Mouse (Mus musculus) spleen, adult 2 months (tissue): ENCODE results near the gene Chd1l. TPM values are rescaled to one million over a fixed set of nuclear protein-coding genes. Genes with fewer than 3 reads are reported as not detected.

ENCODE experiments used
- DNase-seq, 2 experiments: peaks; one replicate each; pipeline versions ENCODE4 v3.0.0 to v3.0.0-alpha.2; 2012 to 2021; ENCODE audit warnings: low spot score in 2 of 2, low read depth in 1 of 2
- H3K27ac ChIP-seq: fragments of 200-500 bp; 2 replicates; pipeline ENCODE4 v1.5.1; 2012; ENCODE audit warnings: low read length, inconsistent platforms; ENCODE audit not compliant: insufficient read depth
- H3K27me3 ChIP-seq: fragments of 200-500 bp; 2 replicates; pipeline ENCODE4 v1.6.1; 2012; ENCODE audit warnings: mild to moderate bottlenecking, moderate library complexity, low read length, inconsistent platforms; ENCODE audit not compliant: control insufficient read depth, insufficient read depth
- H3K36me3 ChIP-seq: fragments of 200-500 bp; 2 replicates; pipeline ENCODE4 v1.6.1; 2012; ENCODE audit warnings: mild to moderate bottlenecking, low read length, inconsistent platforms; ENCODE audit not compliant: control insufficient read depth, insufficient read depth
- H3K4me1 ChIP-seq: fragments of 200-500 bp; 2 replicates; pipeline ENCODE4 v1.6.1; 2011; ENCODE audit warnings: inconsistent platforms; ENCODE audit not compliant: control insufficient read depth, insufficient read depth, insufficient read length
- H3K4me3 ChIP-seq: fragments of 200-500 bp; 2 replicates; pipeline ENCODE4 v1.5.1; 2011; ENCODE audit warnings: mild to moderate bottlenecking, inconsistent platforms; ENCODE audit not compliant: insufficient read depth, insufficient read length; ENCODE audit errors: extremely low read depth
- CTCF ChIP-seq: fragments of 200-500 bp; IDR thresholded peaks from 2 replicates; pipeline ENCODE4 v1.5.1; 2011; ENCODE audit warnings: mild to moderate bottlenecking, inconsistent platforms; ENCODE audit not compliant: insufficient read depth, insufficient read length, insufficient replicate concordance; ENCODE audit errors: extremely low read depth
- POLR2A ChIP-seq: fragments of 200-500 bp; IDR thresholded peaks from 2 replicates; pipeline ENCODE4 v1.6.1; 2011; ENCODE audit warnings: low read depth, low read length, inconsistent platforms
- WGBS: fragments of 180-500 bp; shearing (Covaris S2); methylation state at CpG from one replicate; pipeline ENCODE4 v1.1.7; 2018; 5-methylcytosine and 5-hydroxymethylcytosine counted together
- polyA plus RNA-seq: library from polyadenylated mRNA; depleted of rRNA; stranded (reverse); fragments of >200 nt; gene quantifications from 2 replicates; pipeline ENCODE4 v1.2.3, GENCODE M21; 2012

Gene Chd1l
- polyA plus RNA-seq, 1 experiment, result 5.2 TPM

GRCm38 (mm10) chr3:97651604-97652003 lies 41.6 kb upstream of the Chd1l start:
- H3K36me3 ChIP-seq, result no peaks in the 10 kb centered on the region
- no peak overlapping the region for H3K27ac ChIP-seq
- H3K4me1 ChIP-seq, result no peaks in the 10 kb centered on the region
- H3K27me3 ChIP-seq, result no peaks in the 10 kb centered on the region
- no peak for DNase-seq
- H3K4me3 ChIP-seq, result no peak overlapping the region
- WGBS, result 90% methylated on average over 10 of the region's 10 CpGs
- TF ChIP-seq POLR2A (no peak), CTCF (no peak)

DNA sequence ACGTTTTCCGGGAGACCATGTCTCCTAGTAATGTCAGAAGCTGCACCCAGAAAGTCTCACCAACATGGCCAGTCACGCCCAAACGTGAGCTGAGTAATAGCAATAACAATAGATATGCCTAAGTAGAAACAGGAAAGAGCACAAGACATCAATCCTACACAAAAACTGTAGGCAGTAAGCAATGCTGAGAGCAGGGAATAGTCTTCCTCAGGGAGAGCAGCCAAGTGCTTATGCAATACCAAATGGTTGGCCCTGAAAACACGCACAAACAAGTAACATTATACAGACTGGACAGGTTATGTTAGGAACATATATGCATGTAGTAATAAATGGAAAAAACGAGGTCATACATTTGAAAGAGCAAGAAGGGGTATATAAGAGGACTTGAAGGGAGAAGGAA lies 39.5 kb upstream of the Chd1l start:
- Histone ChIP-seq H3K27ac (no peak overlapping the region), H3K4me1 (no peaks in the 10 kb centered on the region), H3K4me3 (no peak overlapping the region), H3K27me3 (no peaks in the 10 kb centered on the region), H3K36me3 (no peaks in the 10 kb centered on the region)
- TF ChIP-seq CTCF (no peak), POLR2A (no peak)
- DNase-seq, result no peak
- WGBS, result 88% methylated on average over 6 of the region's 6 CpGs

DNA sequence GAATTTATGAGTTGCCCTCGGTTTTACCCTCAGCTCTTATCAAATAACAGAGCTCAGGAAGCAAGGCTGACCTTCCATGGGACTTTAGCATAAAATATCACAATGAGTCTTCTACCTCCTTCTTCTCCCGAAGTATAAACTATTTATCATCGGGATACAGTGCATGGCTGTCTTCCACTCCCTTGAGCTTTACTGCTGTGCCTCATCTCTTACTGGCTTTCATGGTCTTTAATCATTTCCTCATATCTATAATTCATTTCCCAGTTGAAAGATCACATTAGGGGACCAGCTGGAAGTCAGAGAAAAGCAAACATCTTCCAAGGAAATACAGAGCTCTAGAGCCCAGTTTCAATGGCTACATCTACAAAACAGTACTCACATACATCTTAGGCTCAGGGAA lies 39.0 kb upstream of the Chd1l start:
- DNase-seq, result no peak
- no peaks in the 10 kb centered on the region for H3K36me3 ChIP-seq

GRCm38 (mm10) chr3:97648518-97648917 lies 38.5 kb upstream of the Chd1l start:
- 58% methylated on average over 1 of the region's 1 CpGs for WGBS
- H3K36me3 ChIP-seq, result no peaks in the 10 kb centered on the region
- H3K4me1 ChIP-seq, result no peaks in the 10 kb centered on the region

More for the DNA sequence above, 39.0 kb upstream of the Chd1l start:
- Histone ChIP-seq H3K27ac (no peak overlapping the region), H3K4me1 (no peaks in the 10 kb centered on the region), H3K4me3 (no peak overlapping the region), H3K27me3 (no peaks in the 10 kb centered on the region)
- TF ChIP-seq CTCF (no peak), POLR2A (no peak)
- 80% methylated on average over 3 of the region's 3 CpGs for WGBS

GRCm38 (mm10) chr3:97642001-97642400 lies 32.0 kb upstream of the Chd1l start:
- H3K27ac ChIP-seq, result no peak overlapping the region
- H3K36me3 ChIP-seq, result no peaks in the 10 kb centered on the region
- TF ChIP-seq CTCF (no peak), POLR2A (no peak)
- no peak overlapping the region for H3K4me3 ChIP-seq
- 95% methylated on average over 9 of the region's 9 CpGs for WGBS
- no peak for DNase-seq
- no peaks in the 10 kb centered on the region for H3K27me3 ChIP-seq
- no peaks in the 10 kb centered on the region for H3K4me1 ChIP-seq

More at GRCm38 (mm10) chr3:97648518-97648917, 38.5 kb upstream of the Chd1l start:
- DNase-seq, result no peak
- Histone ChIP-seq H3K27me3 (no peaks in the 10 kb centered on the region), H3K4me3 (no peak overlapping the region), H3K27ac (no peak overlapping the region)
- TF ChIP-seq POLR2A (no peak), CTCF (no peak)

GRCm38 (mm10) chr3:97641396-97641795 lies 31.4 kb upstream of the Chd1l start:
- 96% methylated on average over 4 of the region's 4 CpGs for WGBS
- Histone ChIP-seq H3K27ac (no peak overlapping the region), H3K27me3 (no peaks in the 10 kb centered on the region), H3K4me3 (no peak overlapping the region), H3K36me3 (no peaks in the 10 kb centered on the region; the same call in 1 of the 2 replicates), H3K4me1 (no peaks in the 10 kb centered on the region)
- no peak for TF ChIP-seq CTCF
- no peak for TF ChIP-seq POLR2A
- no peak for DNase-seq

- no peaks in the 10 kb centered on the region; the same call in 1 of the 2 replicates for H3K36me3 ChIP-seq
Observed at GRCm38 (mm10) chr3:97634288-97634761, 24.3 kb upstream of the Chd1l start.

More at GRCm38 (mm10) chr3:97634288-97634761, 24.3 kb upstream of the Chd1l start:
- Histone ChIP-seq H3K4me1 (peaks cover 2% of the 10 kb centered on the region; the same call in 1 of the 2 replicates), H3K27ac (no peak overlapping the region), H3K4me3 (no peak overlapping the region), H3K27me3 (no peaks in the 10 kb centered on the region)
- TF ChIP-seq POLR2A, result no peak
- TF ChIP-seq CTCF, result no peak
- 73% methylated on average over 3 of the region's 3 CpGs for WGBS
- no peak for DNase-seq
